ENCODE assay signal across 8 mouse cellular contexts in the genomic region with DNA sequence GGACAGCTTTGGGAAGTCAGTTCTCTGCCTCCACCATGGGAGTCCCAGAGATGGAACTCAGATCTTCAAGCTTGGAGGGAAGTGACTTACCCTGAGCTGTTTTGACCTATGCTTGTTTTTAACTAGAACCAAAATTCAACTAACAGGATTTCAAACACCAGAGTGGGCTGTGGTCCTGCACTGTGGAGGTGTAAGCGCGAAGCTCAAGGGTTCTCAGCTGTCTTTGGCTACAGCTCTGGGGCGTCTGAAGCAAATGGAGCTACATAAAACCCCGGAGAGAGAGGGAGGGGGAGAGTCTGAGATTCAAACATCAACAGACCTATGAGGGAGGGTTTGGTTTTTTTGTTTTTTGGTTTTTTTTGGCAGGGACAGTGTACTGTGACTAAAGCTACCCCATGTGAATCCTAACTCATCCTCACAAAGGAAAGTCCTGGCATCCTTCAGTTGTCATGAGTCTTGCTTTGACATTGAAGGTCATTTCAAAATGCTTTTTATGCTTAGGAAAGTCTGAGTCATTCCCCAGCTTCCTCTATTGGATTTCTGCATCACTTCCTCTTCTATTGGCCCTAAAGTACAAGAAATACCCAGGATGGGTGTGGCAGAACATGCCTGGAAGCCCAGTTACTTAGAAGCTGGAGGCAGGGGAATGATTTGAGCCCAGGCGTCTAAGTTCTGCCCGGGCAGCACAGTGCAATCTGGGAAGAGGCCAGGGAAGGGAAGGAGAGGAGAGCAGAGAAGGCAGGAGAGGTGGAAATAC. TPM values are rescaled to one million over a fixed set of nuclear protein-coding genes. Genes with fewer than 3 reads are reported as not detected.
DNase-seq lines count a peak whose midpoint lies in the region; ATAC-seq and TF ChIP-seq lines count a peak whose summit lies in the region.

No protein-coding gene starts in this region.

- H3K9ac ChIP-seq in hindbrain, embryonic 14.5 days = no peak overlapping the region
- H3K9ac ChIP-seq in hindbrain, embryonic 13.5 days = no peak overlapping the region
- H3K9ac ChIP-seq in heart, embryonic 14.5 days (ENCODE audit: low read length) = peak overlapping the region; percentile 26; the same call in 1 of the 2 replicates
- no peak overlapping the region for H3K9ac ChIP-seq in lung, embryonic 14.5 days

- no peak overlapping the region for H3K4me3 ChIP-seq in hindbrain, embryonic 14.5 days (replicated peaks; ENCODE audit: low read length)
- no peak overlapping the region for H3K4me3 ChIP-seq in hindbrain, embryonic 13.5 days
- H3K4me3 ChIP-seq in heart, embryonic 14.5 days (ENCODE audit: control insufficient read depth in 1 of 2, insufficient read depth in 1 of 2, low read depth in 1 of 2, low read length in 2 of 2) = no peak overlapping the region
- H3K4me3 ChIP-seq in lung, embryonic 14.5 days (ENCODE audit: low read depth, low read length) = no peak overlapping the region

- no peak overlapping the region for H3K4me2 ChIP-seq in hindbrain, embryonic 14.5 days (replicated peaks)
- H3K4me2 ChIP-seq in hindbrain, embryonic 13.5 days = no peak overlapping the region
- no peak overlapping the region for H3K4me2 ChIP-seq in heart, embryonic 14.5 days (ENCODE audit: low read length)
- H3K4me2 ChIP-seq in lung, embryonic 14.5 days = no peak overlapping the region

- H3K36me3 ChIP-seq in hindbrain, embryonic 14.5 days (replicated peaks; ENCODE audit: control insufficient read depth, insufficient read depth) = no peaks in the 10 kb centered on the region
- no peaks in the 10 kb centered on the region for H3K36me3 ChIP-seq in hindbrain, embryonic 13.5 days
- no peaks in the 10 kb centered on the region for H3K36me3 ChIP-seq in heart, embryonic 14.5 days (ENCODE audit: control insufficient read depth, insufficient read depth, low read length)
- H3K36me3 ChIP-seq in lung, embryonic 14.5 days (ENCODE audit: insufficient read depth) = no peaks in the 10 kb centered on the region

- H3K4me1 ChIP-seq in hindbrain, embryonic 14.5 days (replicated peaks; ENCODE audit: control insufficient read depth, insufficient read depth, low read length) = 0 out of 2 replicates have a peak, but pooled peaks cover 5% of the 10 kb centered on the region
- peaks cover 6% of the 10 kb centered on the region; the same call in 1 of the 2 replicates for H3K4me1 ChIP-seq in hindbrain, embryonic 13.5 days (replicated peaks)
- H3K4me1 ChIP-seq in heart, embryonic 14.5 days (ENCODE audit: control insufficient read depth in 2 of 2, insufficient read depth in 2 of 2, low read length in 2 of 2) = peaks cover 14 to 18% of the 10 kb centered on the region in 2 experiments
- H3K4me1 ChIP-seq in lung, embryonic 14.5 days (ENCODE audit: insufficient read depth) = peaks cover 11% of the 10 kb centered on the region; the same call in 1 of the 2 replicates

- no peak for DNase-seq in hindbrain, embryonic 14.5 days (ENCODE audit: low spot score)
- peak; percentile 93 for DNase-seq in NIH3T3 (ENCODE audit: low read depth)
- DNase-seq in lung, embryonic 14.5 days = peak; percentile 54
- DNase-seq in frontal cortex, adult 2 months (ENCODE audit: extremely low spot score in 1 of 2, low spot score in 1 of 2) = no peak
- no peak for DNase-seq in thymus, postnatal 14 days
- DNase-seq in thymus, adult 18-20 months = no peak

- H3K27ac ChIP-seq in hindbrain, embryonic 14.5 days = 0 out of 2 replicates have a peak overlapping the region, but pooled peaks have one; percentile 47
- H3K27ac ChIP-seq in hindbrain, embryonic 13.5 days = no peak overlapping the region
- H3K27ac ChIP-seq in heart, embryonic 14.5 days (replicated peaks in 1 of 2; ENCODE audit: control insufficient read depth in 1 of 2, insufficient read depth in 1 of 2, low read depth in 2 of 2, low read length in 2 of 2) = peak overlapping the region; percentile 71 to 83
- peak overlapping the region; percentile 47; the same call in 1 of the 2 replicates for H3K27ac ChIP-seq in lung, embryonic 14.5 days (ENCODE audit: low read depth)

- no peak for ATAC-seq in hindbrain, embryonic 14.5 days (ENCODE audit: low FRiP score)
- ATAC-seq in hindbrain, embryonic 13.5 days (ENCODE audit: low FRiP score) = no peak
- ATAC-seq in heart, embryonic 14.5 days (ENCODE audit: insufficient number of reproducible peaks, insufficient read depth, low FRiP score, low read depth) = no peak
- no peak for ATAC-seq in lung, embryonic 14.5 days (ENCODE audit: insufficient read depth)

- no peaks in the 10 kb centered on the region for H3K27me3 ChIP-seq in hindbrain, embryonic 14.5 days (ENCODE audit: control insufficient read depth, insufficient read depth, low read length)
- H3K27me3 ChIP-seq in hindbrain, embryonic 13.5 days = no peaks in the 10 kb centered on the region
- H3K27me3 ChIP-seq in heart, embryonic 14.5 days (ENCODE audit: control insufficient read depth, insufficient read depth, low read length) = no peaks in the 10 kb centered on the region
- no peaks in the 10 kb centered on the region for H3K27me3 ChIP-seq in lung, embryonic 14.5 days (ENCODE audit: insufficient read depth, low read length)

- 87% methylated on average over 6 of the region's 6 CpGs for WGBS in hindbrain, embryonic 14.5 days
- WGBS in hindbrain, embryonic 13.5 days = 78% methylated on average over 6 of the region's 6 CpGs
- WGBS in heart, embryonic 14.5 days = 45% methylated on average over 6 of the region's 6 CpGs
- WGBS in lung, embryonic 14.5 days = 45% methylated on average over 6 of the region's 6 CpGs

- no peaks in the 10 kb centered on the region for H3K9me3 ChIP-seq in hindbrain, embryonic 14.5 days (ENCODE audit: control insufficient read depth, low read length)
- no peaks in the 10 kb centered on the region for H3K9me3 ChIP-seq in hindbrain, embryonic 13.5 days
- no peaks in the 10 kb centered on the region for H3K9me3 ChIP-seq in heart, embryonic 14.5 days (ENCODE audit: control insufficient read depth, low read length)
- H3K9me3 ChIP-seq in lung, embryonic 14.5 days (ENCODE audit: low read depth, low read length) = no peaks in the 10 kb centered on the region

- TF ChIP-seq CTCF in lung, embryonic 14.5 days (IDR thresholded peaks at IDR 0.05; ENCODE audit: low read depth) = no peak

RNA-seq across cellular contexts. Expression of gene Mcl1, which starts 8.1 kb away (rescaled TPM):
- 60.3 and 72.3 TPM in 2 replicates for polyA plus RNA-seq in hindbrain, embryonic 14.5 days (2014; fragmentation: Nextera tagmentation; extraction: Ambion mirVana)
- 49.3 and 54.2 TPM in 2 replicates for polyA plus RNA-seq in hindbrain, embryonic 13.5 days (2015; fragmentation: Nextera tagmentation; extraction: Ambion mirVana)
- 54.3 and 57.2 TPM in 2 replicates for polyA plus RNA-seq in heart, embryonic 14.5 days (2014; fragmentation: Nextera tagmentation; extraction: Ambion mirVana)
- 82.3 and 83.2 TPM in 2 replicates for polyA plus RNA-seq in lung, embryonic 14.5 days (2014; fragmentation: Nextera tagmentation; extraction: Ambion mirVana)
- 43.3 and 47.0 TPM in 2 replicates for polyA plus RNA-seq in frontal cortex, adult 2 months (2012; rRNA removed)

RNA-seq across cellular contexts. Expression of gene Ensa, which starts 25.7 kb away (rescaled TPM):
- 95.1 and 102 TPM in 2 replicates for polyA plus RNA-seq in hindbrain, embryonic 14.5 days (2014; fragmentation: Nextera tagmentation; extraction: Ambion mirVana)
- polyA plus RNA-seq in hindbrain, embryonic 13.5 days (2015; fragmentation: Nextera tagmentation; extraction: Ambion mirVana) = 106 and 108 TPM in 2 replicates
- 47.4 and 51.1 TPM in 2 replicates for polyA plus RNA-seq in heart, embryonic 14.5 days (2014; fragmentation: Nextera tagmentation; extraction: Ambion mirVana)
- 64.8 and 66.7 TPM in 2 replicates for polyA plus RNA-seq in lung, embryonic 14.5 days (2014; fragmentation: Nextera tagmentation; extraction: Ambion mirVana)
- polyA plus RNA-seq in frontal cortex, adult 2 months (2012; rRNA removed) = 154 and 164 TPM in 2 replicates

RNA-seq across cellular contexts. Expression of gene Adamtsl4, which starts 37.3 kb away (rescaled TPM):
- 0.35 and 1.3 TPM in 2 replicates for polyA plus RNA-seq in hindbrain, embryonic 14.5 days (2014; fragmentation: Nextera tagmentation; extraction: Ambion mirVana)
- polyA plus RNA-seq in hindbrain, embryonic 13.5 days (2015; fragmentation: Nextera tagmentation; extraction: Ambion mirVana) = 0.98 and 1.0 TPM in 2 replicates
- 6.3 and 7.0 TPM in 2 replicates for polyA plus RNA-seq in heart, embryonic 14.5 days (2014; fragmentation: Nextera tagmentation; extraction: Ambion mirVana)
- polyA plus RNA-seq in lung, embryonic 14.5 days (2014; fragmentation: Nextera tagmentation; extraction: Ambion mirVana) = 1.6 and 4.0 TPM in 2 replicates
- polyA plus RNA-seq in frontal cortex, adult 2 months (2012; rRNA removed) = 3.5 and 4.1 TPM in 2 replicates

Comparison
In these comparisons a context has a peak if more than half of its experiments do, and no peak if none do; other contexts are left out.
1. DNase-seq: peak in NIH3T3 (single experiment) and lung, embryonic 14.5 days (single experiment); none in hindbrain, embryonic 14.5 days (single experiment), frontal cortex, adult 2 months (0 of 2), thymus, postnatal 14 days (single experiment) and thymus, adult 18-20 months (0 of 2).